ENCODE assay signal across 10 mouse cellular contexts in genomic region chr1:51789269-51789668, GRCm38 (mm10).
DNase-seq lines count a peak whose midpoint lies in the region; ATAC-seq lines count a peak whose summit lies in the region.
"Had no signal": no experiment of that assay in that cellular context is flagged by ENCODE, and none has a peak within 500 bp of the region (broad histone marks: within the 10 kb centered on the region; RNA-seq: fewer than 3 reads in every experiment).

No protein-coding gene starts in this region.

- ATAC-seq in liver, embryonic 16.5 days (ENCODE audit: low read depth): 0 out of 2 replicates have a peak, but pooled peaks have one; percentile 9
- no peak for ATAC-seq in liver, embryonic 12.5 days
- no peak for ATAC-seq in embryonic facial prominence, embryonic 11.5 days (replicated peaks; ENCODE audit: insufficient number of reproducible peaks, low FRiP score, low TSS enrichment, low read depth)
- peak; percentile 90 for ATAC-seq in megakaryocyte, adult 5-6 weeks (ENCODE audit: poor library complexity, severe bottlenecking)

- peak; percentile 6 for DNase-seq in gastrocnemius, adult 18-20 months (ENCODE audit: low spot score)
- DNase-seq in gastrocnemius, postnatal 36 days: no peak
- DNase-seq in embryonic facial prominence, embryonic 11.5 days (ENCODE audit: low spot score): peak; percentile 59
- no peak for DNase-seq in retina, embryonic 14.5 days (ENCODE audit: low spot score)
- DNase-seq in layer of hippocampus, adult 11-12 months (ENCODE audit: low spot score): no peak

- intact Hi-C loops in gastrocnemius, postnatal 36 days (cut with DNase I): no loop called here

- no peak overlapping the region for H3K4me2 ChIP-seq in liver, embryonic 16.5 days (ENCODE audit: low read depth, low read length)
- no peak overlapping the region for H3K4me2 ChIP-seq in liver, embryonic 12.5 days
- no peak overlapping the region for H3K4me2 ChIP-seq in embryonic facial prominence, embryonic 11.5 days (ENCODE audit: low read depth, low read length)
- H3K4me2 ChIP-seq: stomach, embryonic 15.5 days had no signal

- H3K27me3 ChIP-seq in liver, embryonic 16.5 days (ENCODE audit: control insufficient read depth, insufficient read depth, low read depth, low read length): no peaks in the 10 kb centered on the region
- no peaks in the 10 kb centered on the region for H3K27me3 ChIP-seq in liver, embryonic 12.5 days (replicated peaks)
- no peaks in the 10 kb centered on the region for H3K27me3 ChIP-seq in embryonic facial prominence, embryonic 11.5 days (ENCODE audit: control insufficient read depth, insufficient read depth, low read length)
- H3K27me3 ChIP-seq: stomach, embryonic 15.5 days had no signal

- H3K4me1 ChIP-seq in liver, embryonic 16.5 days (ENCODE audit: control insufficient read depth, low read depth, low read length): no peaks in the 10 kb centered on the region
- H3K4me1 ChIP-seq in liver, embryonic 12.5 days: no peaks in the 10 kb centered on the region
- H3K4me1 ChIP-seq in embryonic facial prominence, embryonic 11.5 days (ENCODE audit: control insufficient read depth, insufficient read depth, low read length): no peaks in the 10 kb centered on the region
- H3K4me1 ChIP-seq: stomach, embryonic 15.5 days had no signal

- peaks cover 10% of the 10 kb centered on the region for H3K36me3 ChIP-seq in liver, embryonic 16.5 days (ENCODE audit: control insufficient read depth, insufficient read depth)
- H3K36me3 ChIP-seq in liver, embryonic 12.5 days: peaks cover 18% of the 10 kb centered on the region
- H3K36me3 ChIP-seq in embryonic facial prominence, embryonic 11.5 days (replicated peaks; ENCODE audit: control insufficient read depth, insufficient read depth, low read depth, low read length): peaks cover 2% of the 10 kb centered on the region; the same call in 1 of the 2 replicates

- no peaks in the 10 kb centered on the region for H3K9me3 ChIP-seq in liver, embryonic 16.5 days (replicated peaks; ENCODE audit: control insufficient read depth, low read length)
- no peaks in the 10 kb centered on the region for H3K9me3 ChIP-seq in liver, embryonic 12.5 days (replicated peaks)
- no peaks in the 10 kb centered on the region for H3K9me3 ChIP-seq in embryonic facial prominence, embryonic 11.5 days (replicated peaks; ENCODE audit: control insufficient read depth, low read length)
- H3K9me3 ChIP-seq: stomach, embryonic 15.5 days had no signal

- 35% methylated on average over 6 of the region's 6 CpGs for WGBS in liver, embryonic 16.5 days (ENCODE audit: insufficient replicate concordance)
- WGBS in liver, embryonic 12.5 days (ENCODE audit: insufficient replicate concordance): 36% methylated on average over 6 of the region's 6 CpGs
- 36% methylated on average over 6 of the region's 6 CpGs for WGBS in embryonic facial prominence, embryonic 11.5 days

- no peak overlapping the region for H3K9ac ChIP-seq in liver, embryonic 16.5 days (ENCODE audit: low read depth, low read length)
- no peak overlapping the region for H3K9ac ChIP-seq in liver, embryonic 12.5 days
- no peak overlapping the region for H3K9ac ChIP-seq in embryonic facial prominence, embryonic 11.5 days (replicated peaks; ENCODE audit: low read length)
- H3K9ac ChIP-seq: stomach, embryonic 15.5 days had no signal

- no peak overlapping the region for H3K4me3 ChIP-seq in liver, embryonic 16.5 days (ENCODE audit: low read depth, low read length)
- H3K4me3 ChIP-seq in liver, embryonic 12.5 days: no peak overlapping the region
- H3K4me3 ChIP-seq in embryonic facial prominence, embryonic 11.5 days (ENCODE audit: low read depth, low read length): no peak overlapping the region
- H3K4me3 ChIP-seq: layer of hippocampus, adult 2 months; stomach, embryonic 15.5 days had no signal

- no peak overlapping the region for H3K27ac ChIP-seq in liver, embryonic 16.5 days (ENCODE audit: low read length)
- H3K27ac ChIP-seq in liver, embryonic 12.5 days: no peak overlapping the region
- no peak overlapping the region for H3K27ac ChIP-seq in embryonic facial prominence, embryonic 11.5 days (replicated peaks; ENCODE audit: low read depth, low read length)
- H3K27ac ChIP-seq: layer of hippocampus, adult 2 months; stomach, embryonic 15.5 days had no signal

Comparison
In these comparisons a context has a peak if more than half of its experiments do, and no peak if none do; other contexts are left out.
1. DNase-seq: peak in gastrocnemius, adult 18-20 months (single experiment) and embryonic facial prominence, embryonic 11.5 days (single experiment); none in gastrocnemius, postnatal 36 days (0 of 2), retina, embryonic 14.5 days (single experiment) and layer of hippocampus, adult 11-12 months (single experiment).
2. ATAC-seq: peak in liver, embryonic 16.5 days (single experiment) and megakaryocyte, adult 5-6 weeks (single experiment); none in liver, embryonic 12.5 days (single experiment) and embryonic facial prominence, embryonic 11.5 days (single experiment).